ENCODE assay signal across 8 mouse cellular contexts in the genomic region with DNA sequence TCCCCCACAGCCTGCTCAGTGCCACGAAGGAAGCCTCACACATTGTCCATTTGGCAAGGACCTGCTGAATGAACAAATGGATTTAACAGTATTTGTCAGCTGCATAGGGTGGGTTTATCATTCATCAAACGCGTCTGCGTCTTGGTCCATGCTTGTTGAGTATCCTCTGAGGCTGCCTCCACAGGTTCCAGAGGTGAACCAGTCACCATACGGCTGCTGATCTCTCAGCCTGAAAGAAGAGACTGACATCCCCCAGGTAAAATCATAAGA. TPM values are rescaled to one million over a fixed set of nuclear protein-coding genes. Genes with fewer than 3 reads are reported as not detected.
A peak's percentile ranks its signal among the peaks of the same experiment; 100 is the strongest.
DNase-seq lines count a peak whose midpoint lies in the region; ATAC-seq lines count a peak whose summit lies in the region.
"Had no signal": no experiment of that assay in that cellular context is flagged by ENCODE, and none has a peak within 500 bp of the region (broad histone marks: within the 10 kb centered on the region; RNA-seq: fewer than 3 reads in every experiment).

No protein-coding gene starts in this region.

- peaks cover 32% of the 10 kb centered on the region for H3K4me1 ChIP-seq in liver, embryonic 11.5 days (replicated peaks; ENCODE audit: control insufficient read depth, insufficient read depth, low read length)
- H3K4me1 ChIP-seq in forebrain, embryonic 14.5 days (ENCODE audit: control insufficient read depth, insufficient read depth, low read length) = peaks cover 13% of the 10 kb centered on the region; the same call in 1 of the 2 replicates
- H3K4me1 ChIP-seq in limb, embryonic 13.5 days = peaks cover 39% of the 10 kb centered on the region
- H3K4me1 ChIP-seq in neural tube, embryonic 15.5 days = peaks cover 38% of the 10 kb centered on the region

- no peak for DNase-seq in liver, embryonic 11.5 days (ENCODE audit: low spot score)
- no peak for DNase-seq in liver
- DNase-seq in forebrain, embryonic 14.5 days (ENCODE audit: low spot score) = no peak
- DNase-seq in cerebellum, postnatal 14 days = no peak
- DNase-seq in ovary, postnatal 14 days (ENCODE audit: low spot score) = no peak
- DNase-seq: spleen, adult 18-20 months had no signal

- H3K9ac ChIP-seq in liver, embryonic 11.5 days (ENCODE audit: low read depth, low read length) = no peak overlapping the region
- H3K9ac ChIP-seq in forebrain, embryonic 14.5 days (ENCODE audit: low read length) = peak overlapping the region; percentile 61
- H3K9ac ChIP-seq in limb, embryonic 13.5 days = no peak overlapping the region
- peak overlapping the region; percentile 55 for H3K9ac ChIP-seq in neural tube, embryonic 15.5 days (replicated peaks)

- peaks cover 37% of the 10 kb centered on the region for H3K27me3 ChIP-seq in liver, embryonic 11.5 days (replicated peaks; ENCODE audit: control insufficient read depth, insufficient read depth, low read length)
- peaks cover 13% of the 10 kb centered on the region for H3K27me3 ChIP-seq in forebrain, embryonic 14.5 days (replicated peaks; ENCODE audit: control insufficient read depth, insufficient read depth, low read length)
- H3K27me3 ChIP-seq in limb, embryonic 13.5 days = peaks cover 81% of the 10 kb centered on the region
- H3K27me3 ChIP-seq in neural tube, embryonic 15.5 days (replicated peaks) = peaks cover 38% of the 10 kb centered on the region

- H3K27ac ChIP-seq in liver, embryonic 11.5 days (ENCODE audit: low read depth, low read length) = no peak overlapping the region
- H3K27ac ChIP-seq in forebrain, embryonic 14.5 days (ENCODE audit: low read depth, low read length) = peak overlapping the region; percentile 76
- H3K27ac ChIP-seq in limb, embryonic 13.5 days = no peak overlapping the region
- H3K27ac ChIP-seq in neural tube, embryonic 15.5 days (replicated peaks) = 0 out of 2 replicates have a peak overlapping the region, but pooled peaks have one; percentile 49

- peak overlapping the region; percentile 51; the same call in 1 of the 2 replicates for H3K4me3 ChIP-seq in liver, embryonic 11.5 days (ENCODE audit: low read depth, low read length)
- peak overlapping the region; percentile 35 for H3K4me3 ChIP-seq in forebrain, embryonic 14.5 days (ENCODE audit: low read depth, low read length)
- peak overlapping the region; percentile 44 for H3K4me3 ChIP-seq in limb, embryonic 13.5 days
- H3K4me3 ChIP-seq in neural tube, embryonic 15.5 days (replicated peaks) = peak overlapping the region; percentile 47

- ATAC-seq in liver, embryonic 11.5 days (replicated peaks; ENCODE audit: low FRiP score) = no peak
- ATAC-seq in forebrain, embryonic 14.5 days = no peak
- no peak for ATAC-seq in limb, embryonic 13.5 days (ENCODE audit: low FRiP score, low read depth)
- peak; percentile 2; the same call in 1 of the 2 replicates for ATAC-seq in neural tube, embryonic 15.5 days (ENCODE audit: low FRiP score)

- H3K9me3 ChIP-seq in liver, embryonic 11.5 days (ENCODE audit: control insufficient read depth, low read length) = no peaks in the 10 kb centered on the region
- no peaks in the 10 kb centered on the region for H3K9me3 ChIP-seq in forebrain, embryonic 14.5 days (replicated peaks; ENCODE audit: control insufficient read depth, low read length)
- H3K9me3 ChIP-seq in limb, embryonic 13.5 days = no peaks in the 10 kb centered on the region
- no peaks in the 10 kb centered on the region for H3K9me3 ChIP-seq in neural tube, embryonic 15.5 days (replicated peaks)

- peak overlapping the region; percentile 92 for H3K4me2 ChIP-seq in liver, embryonic 11.5 days
- peak overlapping the region; percentile 86 for H3K4me2 ChIP-seq in forebrain, embryonic 14.5 days (ENCODE audit: low read length)
- peak overlapping the region; percentile 80 for H3K4me2 ChIP-seq in limb, embryonic 13.5 days (replicated peaks)
- peak overlapping the region; percentile 84 for H3K4me2 ChIP-seq in neural tube, embryonic 15.5 days

- 19% methylated on average over 5 of the region's 5 CpGs for WGBS in liver, embryonic 11.5 days
- 18% methylated on average over 5 of the region's 5 CpGs for WGBS in forebrain, embryonic 14.5 days
- WGBS in limb, embryonic 13.5 days = 17% methylated on average over 5 of the region's 5 CpGs
- WGBS in neural tube, embryonic 15.5 days = 13% methylated on average over 5 of the region's 5 CpGs

- H3K36me3 ChIP-seq in liver, embryonic 11.5 days (ENCODE audit: control insufficient read depth, insufficient read depth, low read length) = no peaks in the 10 kb centered on the region
- H3K36me3 ChIP-seq in forebrain, embryonic 14.5 days (ENCODE audit: control insufficient read depth, insufficient read depth, low read length) = no peaks in the 10 kb centered on the region
- H3K36me3 ChIP-seq in limb, embryonic 13.5 days = no peaks in the 10 kb centered on the region
- no peaks in the 10 kb centered on the region for H3K36me3 ChIP-seq in neural tube, embryonic 15.5 days

RNA-seq across cellular contexts. Expression of gene Ptgs1, which starts 27.7 kb away (rescaled TPM):
- polyA plus RNA-seq in liver, embryonic 11.5 days (2014; fragmentation: Nextera tagmentation; extraction: Ambion mirVana) = 28.6 and 30.3 TPM in 2 replicates
- polyA plus RNA-seq in forebrain, embryonic 14.5 days (2014; fragmentation: Nextera tagmentation; extraction: Ambion mirVana) = 3.7 and 3.8 TPM in 2 replicates
- polyA plus RNA-seq in limb, embryonic 13.5 days (2015; fragmentation: Nextera tagmentation; extraction: Ambion mirVana) = 8.7 and 9.1 TPM in 2 replicates
- 7.4 and 8.1 TPM in 2 replicates for polyA plus RNA-seq in neural tube, embryonic 15.5 days (2015; fragmentation: Nextera tagmentation; extraction: Ambion mirVana)

Comparison
In these comparisons a context has a peak if more than half of its experiments do, and no peak if none do; other contexts are left out.
1. H3K27ac ChIP-seq: peak in forebrain, embryonic 14.5 days (single experiment) and neural tube, embryonic 15.5 days (single experiment); none in liver, embryonic 11.5 days (single experiment) and limb, embryonic 13.5 days (single experiment).
2. H3K9ac ChIP-seq: peak in forebrain, embryonic 14.5 days (single experiment) and neural tube, embryonic 15.5 days (single experiment); none in liver, embryonic 11.5 days (single experiment) and limb, embryonic 13.5 days (single experiment).
3. Peak in every context shown above with its lines, with median percentiles within 50 percentile points of each other: H3K4me2 ChIP-seq and H3K4me3 ChIP-seq.